Mouse (Mus musculus) right cerebral cortex, postnatal 36 days (tissue): ENCODE results near the gene Ccdc97.

Source experiments
- DNase-seq, 2 experiments: peaks; one replicate each; pipeline ENCODE4 v3.0.0; 2022; ENCODE audit warnings: low spot score in 2 of 2, mixed read lengths in 1 of 2

The Ccdc97 gene

DNA sequence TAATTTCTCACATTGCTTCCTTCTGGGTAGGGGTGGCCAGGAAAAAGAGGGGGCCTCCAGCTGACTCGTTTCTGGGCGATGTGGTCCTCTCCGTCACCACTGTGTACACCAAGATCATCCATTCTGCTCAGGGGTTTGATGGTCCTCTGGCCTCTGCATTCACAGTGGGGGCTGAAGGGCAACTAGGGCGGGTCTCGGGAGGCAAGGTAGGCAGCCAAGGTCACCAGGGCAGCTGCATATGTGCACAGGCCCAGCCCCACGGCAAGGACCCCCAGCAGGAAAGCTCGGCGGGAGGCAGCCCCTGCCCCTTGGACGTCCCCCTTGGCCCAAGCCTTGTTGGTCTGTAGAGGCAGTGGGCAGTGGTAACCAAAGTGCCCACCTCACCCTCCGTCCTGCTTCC lies 49.7 kb downstream of the Ccdc97 start:
- no peak for DNase-seq

DNA sequence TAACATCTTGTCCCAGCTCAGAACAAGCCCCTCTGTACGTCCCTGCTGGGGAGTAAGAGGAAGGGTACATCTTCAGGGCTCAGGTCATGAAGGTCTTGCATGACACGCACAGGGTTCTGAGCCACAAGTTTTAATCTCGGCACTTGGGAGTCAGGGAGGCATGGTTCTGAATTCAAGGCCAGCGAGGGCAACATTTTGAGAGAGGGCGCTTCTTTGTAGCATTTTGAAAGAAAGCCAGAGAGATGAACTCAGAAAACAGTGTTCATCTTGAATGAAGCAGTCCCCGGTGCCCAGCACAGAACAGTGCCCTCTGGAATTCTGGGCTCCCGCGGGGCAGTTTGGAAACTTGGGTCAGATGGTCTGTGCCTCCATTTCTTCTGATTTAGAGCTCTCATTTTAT lies 52.5 kb downstream of the Ccdc97 start:
- no peak for DNase-seq
